8 mouse cellular contexts compared by ENCODE assay signal in genomic region chr17:29975731-29976130, GRCm38 (mm10). TPM values are rescaled to one million over a fixed set of nuclear protein-coding genes. Genes with fewer than 3 reads are reported as not detected.
A peak's percentile ranks its signal among the peaks of the same experiment; 100 is the strongest.
DNase-seq lines count a peak whose midpoint lies in the region; ATAC-seq lines count a peak whose summit lies in the region.

No protein-coding gene starts in this region.

- H3K4me1 ChIP-seq in intestine, embryonic 14.5 days (replicated peaks; ENCODE audit: control insufficient read depth, insufficient read depth, low read length) = 0 out of 2 replicates have a peak, but pooled peaks cover 4% of the 10 kb centered on the region
- H3K4me1 ChIP-seq in midbrain, embryonic 11.5 days (ENCODE audit: control insufficient read depth, insufficient read depth, low read length) = 0 out of 2 replicates have a peak, but pooled peaks cover 2% of the 10 kb centered on the region

- H3K4me3 ChIP-seq in intestine, embryonic 14.5 days (ENCODE audit: low read depth, low read length) = no peak overlapping the region
- H3K4me3 ChIP-seq in midbrain, embryonic 11.5 days (ENCODE audit: low read depth, low read length) = no peak overlapping the region

- no peaks in the 10 kb centered on the region for H3K9me3 ChIP-seq in intestine, embryonic 14.5 days (ENCODE audit: control insufficient read depth, low read length)
- H3K9me3 ChIP-seq in midbrain, embryonic 11.5 days (ENCODE audit: control insufficient read depth, low read length) = no peaks in the 10 kb centered on the region

- ATAC-seq in intestine, embryonic 14.5 days (replicated peaks; ENCODE audit: low FRiP score, low TSS enrichment, low read depth) = peak; percentile 69
- ATAC-seq in midbrain, embryonic 11.5 days (ENCODE audit: low FRiP score) = peak; percentile 73
- ATAC-seq in activated CD4-positive, CD25-positive, alpha-beta regulatory T cell, adult 4 months = no peak

- no peaks in the 10 kb centered on the region for H3K36me3 ChIP-seq in intestine, embryonic 14.5 days (ENCODE audit: control insufficient read depth, insufficient read depth, low read length)
- no peaks in the 10 kb centered on the region for H3K36me3 ChIP-seq in midbrain, embryonic 11.5 days (ENCODE audit: control insufficient read depth, insufficient read depth, low read length)

- no peak overlapping the region for H3K27ac ChIP-seq in intestine, embryonic 14.5 days (ENCODE audit: low read depth)
- H3K27ac ChIP-seq in midbrain, embryonic 11.5 days (ENCODE audit: low read depth, low read length) = no peak overlapping the region

- WGBS in intestine, embryonic 14.5 days = 5% methylated on average over 8 of the region's 8 CpGs
- 9% methylated on average over 8 of the region's 8 CpGs for WGBS in midbrain, embryonic 11.5 days

- no peaks in the 10 kb centered on the region for H3K27me3 ChIP-seq in intestine, embryonic 14.5 days (replicated peaks; ENCODE audit: control insufficient read depth, insufficient read depth, low read length)
- no peaks in the 10 kb centered on the region for H3K27me3 ChIP-seq in midbrain, embryonic 11.5 days (ENCODE audit: control insufficient read depth, insufficient read depth, low read length)

- DNase-seq in adipocyte (ENCODE audit: low spot score) = peak; percentile 84
- peak; percentile 98 for DNase-seq in cerebellum, postnatal 25 days
- peak; percentile 92 for DNase-seq in gastrocnemius, adult 18-20 months (ENCODE audit: low spot score)
- DNase-seq in intestine, embryonic 14.5 days (ENCODE audit: low spot score) = peak; percentile 92
- peak; percentile 50 to 89 for DNase-seq in left cerebral cortex, adult 9 months (ENCODE audit: low spot score in 2 of 2)
- DNase-seq in midbrain, embryonic 11.5 days (ENCODE audit: low spot score, missing footprints) = peak; percentile 98
- peak; percentile 7 for DNase-seq in spleen, adult 12 weeks (ENCODE audit: low spot score)

- no peak overlapping the region for H3K9ac ChIP-seq in intestine, embryonic 14.5 days (ENCODE audit: low read length)
- no peak overlapping the region for H3K9ac ChIP-seq in midbrain, embryonic 11.5 days (ENCODE audit: low read length)

- H3K4me2 ChIP-seq in intestine, embryonic 14.5 days (ENCODE audit: low read length) = no peak overlapping the region
- H3K4me2 ChIP-seq in midbrain, embryonic 11.5 days = no peak overlapping the region

RNA-seq across cellular contexts. Expression of gene Mdga1, which starts 5.8 kb away (rescaled TPM):
- 10 to 100 TPM; 26.5 to 32.8 TPM for total RNA-seq in gastrocnemius, adult 18-20 months (2021)
- polyA plus RNA-seq in intestine, embryonic 14.5 days (2014; fragmentation: Nextera tagmentation; extraction: Ambion mirVana) = 1.5 and 1.7 TPM in 2 replicates
- 5.8 and 6.5 TPM in 2 replicates for polyA plus RNA-seq in midbrain, embryonic 11.5 days (2014; fragmentation: Nextera tagmentation; extraction: Ambion mirVana)
- not detected for polyA plus RNA-seq in activated CD4-positive, CD25-positive, alpha-beta regulatory T cell, adult 4 months (2017; shearing (Covaris generic))

RNA-seq across cellular contexts. Expression of gene Zfand3, which starts 28.8 kb away (rescaled TPM):
- 100 to 1,000 TPM; 211 to 216 TPM for total RNA-seq in gastrocnemius, adult 18-20 months (2021)
- 40.9 and 42.6 TPM in 2 replicates for polyA plus RNA-seq in intestine, embryonic 14.5 days (2014; fragmentation: Nextera tagmentation; extraction: Ambion mirVana)
- polyA plus RNA-seq in midbrain, embryonic 11.5 days (2014; fragmentation: Nextera tagmentation; extraction: Ambion mirVana) = 63.9 and 64.7 TPM in 2 replicates
- 10 to 100 TPM; 17.1 to 26.8 TPM for polyA plus RNA-seq in activated CD4-positive, CD25-positive, alpha-beta regulatory T cell, adult 4 months (2017; shearing (Covaris generic))

Comparison
In these comparisons a context has a peak if more than half of its experiments do, and no peak if none do; other contexts are left out.
1. DNase-seq: peak in every context shown above with its lines; median percentile 98 in cerebellum, postnatal 25 days; 98 in midbrain, embryonic 11.5 days; 92 in gastrocnemius, adult 18-20 months; 92 in intestine, embryonic 14.5 days; 84 in adipocyte; 70 in left cerebral cortex, adult 9 months; 7 in spleen, adult 12 weeks.